Mouse (Mus musculus) erythroblast, embryonic 14.5 days (primary cell): ENCODE measurements around the gene Cwc27.

Experiments
- GATA1 ChIP-seq: IDR thresholded peaks from 2 replicates; pipeline ENCODE4 v1.6.1; 2012; ENCODE audit warnings: low read length, inconsistent platforms, mixed read lengths
- TAL1 ChIP-seq: IDR thresholded peaks from 3 replicates; pipeline ENCODE4 v1.6.1; 2012; ENCODE audit warnings: low read length, inconsistent platforms, mixed read lengths

DNA sequence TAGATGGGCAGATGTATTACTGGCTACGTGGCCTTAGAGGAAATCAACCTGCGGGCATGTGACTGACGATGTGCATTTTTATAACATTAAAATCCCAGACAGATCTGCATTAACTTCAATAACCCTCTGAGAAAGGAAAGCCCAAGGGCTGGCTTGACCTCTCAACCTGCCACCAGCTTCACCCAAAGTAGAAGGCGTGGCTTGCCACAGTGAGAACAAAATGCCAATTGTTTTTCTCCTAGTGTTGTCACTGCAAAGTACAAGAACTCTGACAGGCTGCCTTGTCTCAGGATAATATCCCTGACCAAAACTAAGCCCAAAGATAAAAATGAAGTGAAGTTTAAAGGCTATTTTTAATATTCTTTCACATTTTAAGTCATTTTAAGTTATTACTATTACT lies 188.9 kb downstream of the Cwc27 start:
- no peak for TF ChIP-seq TAL1
- no peak for TF ChIP-seq GATA1
